Mouse (Mus musculus): ENCODE data around the gene Dlg3. TPM values are rescaled to one million over a fixed set of nuclear protein-coding genes. Genes with fewer than 3 reads are reported as not detected.

Dlg3 gene
- polyA plus RNA-seq (2012; rRNA removed) = 42.6 and 50.8 TPM in 2 replicates

- DNase-seq (ENCODE audit: low read depth) = peak; percentile 95
- peak; percentile 42; the same call in 1 of the 2 replicates for TF ChIP-seq CTCF (IDR thresholded peaks at IDR 0.05; ENCODE audit: borderline replicate concordance, extremely low read depth, insufficient read depth, insufficient read length)
- TF ChIP-seq POLR2A (IDR thresholded peaks at IDR 0.05; ENCODE audit: borderline replicate concordance, extremely low read depth, insufficient read depth, insufficient read length, poor library complexity, severe bottlenecking) = peak; percentile 9; the same call in 1 of the 2 replicates
Measured at GRCm38 (mm10) chrX:100767181-100767884, at the start of gene Dlg3. Gene Dlg3, plus strand, starts transcription at chrX:100767722.

GRCm38 (mm10) chrX:100728947-100729346 lies 38.6 kb upstream of the Dlg3 start:
- no peak for TF ChIP-seq POLR2A (IDR thresholded peaks at IDR 0.05; ENCODE audit: borderline replicate concordance, extremely low read depth, insufficient read depth, insufficient read length, poor library complexity, severe bottlenecking)
- no peak for TF ChIP-seq CTCF (IDR thresholded peaks at IDR 0.05; ENCODE audit: borderline replicate concordance, extremely low read depth, insufficient read depth, insufficient read length)
- peak; percentile 88 for DNase-seq (ENCODE audit: low read depth)

GRCm38 (mm10) chrX:100729665-100730188 lies 37.8 kb upstream of the Dlg3 start, which contains the start of gene Gdpd2:
Gene Gdpd2, plus strand, starts transcription at chrX:100729873.
- DNase-seq (ENCODE audit: low read depth) = peak; percentile 82
- TF ChIP-seq POLR2A (IDR thresholded peaks at IDR 0.05; ENCODE audit: borderline replicate concordance, extremely low read depth, insufficient read depth, insufficient read length, poor library complexity, severe bottlenecking) (no peak), CTCF (IDR thresholded peaks at IDR 0.05; ENCODE audit: borderline replicate concordance, extremely low read depth, insufficient read depth, insufficient read length) (peak; percentile 35; the same call in 1 of the 2 replicates)

- no peak for DNase-seq (ENCODE audit: low read depth)
- TF ChIP-seq CTCF (IDR thresholded peaks at IDR 0.05; ENCODE audit: borderline replicate concordance, extremely low read depth, insufficient read depth, insufficient read length) (no peak), POLR2A (IDR thresholded peaks at IDR 0.05; ENCODE audit: borderline replicate concordance, extremely low read depth, insufficient read depth, insufficient read length, poor library complexity, severe bottlenecking) (no peak)
Measured at GRCm38 (mm10) chrX:100730266-100730665, 37.3 kb upstream of the Dlg3 start.

- no peak for DNase-seq (ENCODE audit: low read depth)
- TF ChIP-seq CTCF (IDR thresholded peaks at IDR 0.05; ENCODE audit: borderline replicate concordance, extremely low read depth, insufficient read depth, insufficient read length) (no peak), POLR2A (IDR thresholded peaks at IDR 0.05; ENCODE audit: borderline replicate concordance, extremely low read depth, insufficient read depth, insufficient read length, poor library complexity, severe bottlenecking) (no peak)
Measured at GRCm38 (mm10) chrX:100734359-100734758, 33.2 kb upstream of the Dlg3 start.

GRCm38 (mm10) chrX:100738918-100739317 lies 28.6 kb upstream of the Dlg3 start:
- peak; percentile 66; the same call in 1 of the 2 replicates for TF ChIP-seq CTCF (IDR thresholded peaks at IDR 0.05; ENCODE audit: borderline replicate concordance, extremely low read depth, insufficient read depth, insufficient read length)
- TF ChIP-seq POLR2A (IDR thresholded peaks at IDR 0.05; ENCODE audit: borderline replicate concordance, extremely low read depth, insufficient read depth, insufficient read length, poor library complexity, severe bottlenecking) = no peak
- peak; percentile 71 for DNase-seq (ENCODE audit: low read depth)

- peak; percentile 62 for DNase-seq (ENCODE audit: low read depth)
- no peak for TF ChIP-seq CTCF (IDR thresholded peaks at IDR 0.05; ENCODE audit: borderline replicate concordance, extremely low read depth, insufficient read depth, insufficient read length)
- TF ChIP-seq POLR2A (IDR thresholded peaks at IDR 0.05; ENCODE audit: borderline replicate concordance, extremely low read depth, insufficient read depth, insufficient read length, poor library complexity, severe bottlenecking) = no peak
Measured at GRCm38 (mm10) chrX:100739443-100739842, 28.1 kb upstream of the Dlg3 start.

- no peak for DNase-seq (ENCODE audit: low read depth)
- TF ChIP-seq CTCF (IDR thresholded peaks at IDR 0.05; ENCODE audit: borderline replicate concordance, extremely low read depth, insufficient read depth, insufficient read length) (no peak), POLR2A (IDR thresholded peaks at IDR 0.05; ENCODE audit: borderline replicate concordance, extremely low read depth, insufficient read depth, insufficient read length, poor library complexity, severe bottlenecking) (no peak)
Measured at GRCm38 (mm10) chrX:100740785-100741184, 26.7 kb upstream of the Dlg3 start.

GRCm38 (mm10) chrX:100741940-100742339 lies 25.6 kb upstream of the Dlg3 start:
- TF ChIP-seq POLR2A (IDR thresholded peaks at IDR 0.05; ENCODE audit: borderline replicate concordance, extremely low read depth, insufficient read depth, insufficient read length, poor library complexity, severe bottlenecking) (no peak), CTCF (IDR thresholded peaks at IDR 0.05; ENCODE audit: borderline replicate concordance, extremely low read depth, insufficient read depth, insufficient read length) (peak; percentile 70)
- DNase-seq (ENCODE audit: low read depth) = peak; percentile 89

GRCm38 (mm10) chrX:100765855-100766254 lies 1.7 kb upstream of the Dlg3 start:
- no peak for DNase-seq (ENCODE audit: low read depth)
- TF ChIP-seq CTCF (IDR thresholded peaks at IDR 0.05; ENCODE audit: borderline replicate concordance, extremely low read depth, insufficient read depth, insufficient read length) = peak; percentile 28; the same call in 1 of the 2 replicates
- TF ChIP-seq POLR2A (IDR thresholded peaks at IDR 0.05; ENCODE audit: borderline replicate concordance, extremely low read depth, insufficient read depth, insufficient read length, poor library complexity, severe bottlenecking) = no peak

- peak; percentile 17 for DNase-seq (ENCODE audit: low read depth)
- TF ChIP-seq CTCF (IDR thresholded peaks at IDR 0.05; ENCODE audit: borderline replicate concordance, extremely low read depth, insufficient read depth, insufficient read length) (no peak), POLR2A (IDR thresholded peaks at IDR 0.05; ENCODE audit: borderline replicate concordance, extremely low read depth, insufficient read depth, insufficient read length, poor library complexity, severe bottlenecking) (no peak)
Measured at GRCm38 (mm10) chrX:100767885-100768626, 534 bp downstream of the Dlg3 start.

Data from brain, embryonic 14.5 days (tissue).